Mouse (Mus musculus) small intestine, adult 2 months (tissue): ENCODE measurements around the gene Meiob. TPM values are rescaled to one million over a fixed set of nuclear protein-coding genes. Genes with fewer than 3 reads are reported as not detected.

Experiments
- H3K27ac ChIP-seq: fragments of 200-500 bp; 2 replicates; pipeline ENCODE4 v1.5.1; 2012; ENCODE audit warnings: low read depth, low read length, control low read depth, inconsistent platforms; ENCODE audit not compliant: insufficient read depth
- H3K27me3 ChIP-seq: fragments of 200-500 bp; 2 replicates; pipeline ENCODE4 v1.6.1; 2012; ENCODE audit warnings: mild to moderate bottlenecking, moderate library complexity, low read length, inconsistent platforms; ENCODE audit not compliant: control insufficient read depth, insufficient read depth
- H3K36me3 ChIP-seq: fragments of 200-500 bp; 2 replicates; pipeline ENCODE4 v1.6.1; 2012; ENCODE audit warnings: mild to moderate bottlenecking, low read length, control low read depth, inconsistent platforms; ENCODE audit not compliant: control insufficient read depth, insufficient read depth
- H3K4me1 ChIP-seq: fragments of 200-500 bp; 2 replicates; pipeline ENCODE4 v1.6.1; 2012; ENCODE audit warnings: low read length, inconsistent platforms, mixed read lengths; ENCODE audit not compliant: control insufficient read depth, insufficient read depth, insufficient read length
- H3K4me3 ChIP-seq: fragments of 200-500 bp; 2 replicates; pipeline ENCODE4 v1.5.1; 2012; ENCODE audit warnings: low read depth, mild to moderate bottlenecking, control low read depth, inconsistent platforms, low read length, moderate library complexity
- CTCF ChIP-seq: fragments of 200-500 bp; IDR thresholded peaks from 2 replicates; pipeline ENCODE4 v1.5.1; 2012; ENCODE audit warnings: low read depth, mild to moderate bottlenecking, control low read depth, inconsistent platforms, low read length, moderate library complexity, mixed read lengths; ENCODE audit not compliant: insufficient replicate concordance, insufficient read length; ENCODE audit errors: extremely low read depth
- POLR2A ChIP-seq: fragments of 200-500 bp; IDR thresholded peaks from 2 replicates; pipeline ENCODE4 v1.6.1; 2012; ENCODE audit warnings: low read depth, mild to moderate bottlenecking, control low read depth, inconsistent platforms, low read length, moderate library complexity
- WGBS: fragments of 180-500 bp; shearing (Covaris S2); methylation state at CpG from one replicate; pipeline ENCODE4 v1.1.7; 2018; 5-methylcytosine and 5-hydroxymethylcytosine counted together
- polyA plus RNA-seq: library from polyadenylated mRNA; depleted of rRNA; stranded (reverse); fragments of >200 nt; gene quantifications from 2 replicates; pipeline ENCODE4 v1.2.3, GENCODE M21; 2012; rRNA removed

Meiob gene
- polyA plus RNA-seq, 1 experiment: not detected

DNA sequence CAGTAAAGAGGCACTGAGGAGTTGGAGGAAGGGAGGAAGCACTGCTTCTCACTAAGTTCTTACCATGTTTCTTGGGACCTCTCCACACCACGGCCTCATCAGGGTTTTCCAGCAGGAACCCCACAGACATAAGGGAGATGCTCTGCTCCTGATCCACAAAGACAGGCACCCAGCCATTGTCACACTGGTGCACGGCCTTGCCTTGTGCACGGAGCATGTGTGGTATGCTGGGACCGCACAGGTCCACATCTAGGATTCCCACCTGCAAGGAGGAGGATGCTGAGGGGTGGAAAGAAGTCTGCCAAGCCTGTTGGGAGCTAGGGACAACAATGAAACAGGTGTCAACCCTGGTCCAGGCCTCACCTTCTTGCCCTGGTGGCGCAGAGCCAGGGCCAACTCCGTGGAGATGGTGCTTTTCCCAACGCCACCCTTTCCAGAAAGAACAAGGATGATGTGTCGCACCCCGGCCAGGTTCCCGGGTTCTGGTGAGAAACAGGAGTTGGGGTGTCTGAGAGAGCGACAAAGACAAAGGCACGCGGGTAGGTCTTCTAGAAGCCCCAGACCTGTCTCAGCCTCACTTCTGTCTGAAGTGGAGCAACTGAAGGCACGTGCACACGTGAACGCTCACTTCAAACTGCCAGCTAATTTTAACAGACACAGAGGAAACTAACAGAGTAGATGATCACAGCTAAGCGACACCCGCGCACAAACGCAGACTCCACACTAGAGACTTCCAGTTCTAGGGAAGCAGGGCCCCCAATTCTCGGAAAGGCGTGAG lies 81.5 kb downstream of the Meiob start:
- TF ChIP-seq POLR2A (no peak), CTCF (no peak)
- Histone ChIP-seq H3K4me3 (peak overlapping the region; percentile 90), H3K27me3 (no peaks in the 10 kb centered on the region), H3K36me3 (peaks cover 21% of the 10 kb centered on the region), H3K27ac (peak overlapping the region; percentile 9; the same call in 1 of the 2 replicates), H3K4me1 (peaks cover 13% of the 10 kb centered on the region)
- 15% methylated on average over 22 of the region's 22 CpGs for WGBS

DNA sequence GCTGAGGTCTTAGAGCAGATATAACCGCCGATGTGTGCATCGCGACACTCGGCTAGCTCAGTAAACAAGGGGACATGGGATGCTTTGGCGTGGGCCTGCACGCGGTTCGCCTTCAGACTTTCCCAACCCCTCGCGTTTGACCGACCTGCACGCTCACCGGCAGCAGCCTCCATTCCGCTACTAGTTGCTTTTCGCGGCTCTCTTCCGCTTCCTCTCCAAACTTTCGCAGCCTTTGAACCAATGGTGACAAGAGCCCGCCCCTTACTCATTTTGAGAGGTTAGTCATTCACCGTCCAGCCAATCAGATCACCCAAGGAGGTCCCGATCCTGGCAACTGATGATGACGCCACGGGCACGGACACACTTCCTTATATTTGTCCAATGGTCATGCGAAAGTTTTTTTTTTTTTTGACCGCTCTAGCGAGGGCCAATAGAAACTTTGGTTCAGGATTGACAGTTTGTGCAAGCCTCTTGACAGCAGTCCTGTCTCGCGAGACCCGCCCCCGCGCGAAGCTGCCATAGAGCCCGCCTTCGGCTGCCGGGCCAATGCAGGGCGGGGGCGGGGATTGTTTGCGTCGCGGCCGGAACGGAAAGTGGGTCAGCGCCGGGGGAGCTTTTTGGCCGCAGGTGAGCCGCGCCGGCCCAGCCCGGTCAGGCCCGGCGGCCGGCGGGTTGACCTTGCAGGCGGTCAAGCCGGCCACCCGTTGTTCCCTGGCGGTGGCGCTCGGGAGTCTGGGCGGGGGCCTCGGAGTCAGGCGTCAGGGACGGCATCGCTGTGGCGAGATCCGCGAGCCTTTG lies 82.2 kb downstream of the Meiob start, which contains the start of the genes Nubp2 and Spsb3:
Gene Nubp2 (minus strand): TSS at position 216 of the 798 bp plus-strand sequence.
Gene Spsb3 (plus strand): TSS at position 510 of the 798 bp plus-strand sequence.
- H3K4me3 ChIP-seq: peak within 1 kb of the TSS; percentile 90
- no peaks in the 10 kb centered on the region for H3K27me3 ChIP-seq
- under 1% methylated on average over 69 of the region's 69 CpGs for WGBS
- H3K36me3 ChIP-seq: peaks cover 29% of the 10 kb centered on the region
- peak within 1 kb of the TSS; percentile 57 for H3K27ac ChIP-seq
- peaks cover 13% of the 10 kb centered on the region for H3K4me1 ChIP-seq
- TF ChIP-seq POLR2A (peak; percentile 62), CTCF (no peak)

- Histone ChIP-seq H3K27me3 (no peaks in the 10 kb centered on the region), H3K4me1 (peaks cover 13% of the 10 kb centered on the region), H3K4me3 (peak overlapping the region; percentile 79), H3K36me3 (peaks cover 30% of the 10 kb centered on the region), H3K27ac (peak overlapping the region; percentile 57)
- TF ChIP-seq POLR2A: no peak
- no peak for TF ChIP-seq CTCF
- 0% methylated on average over 18 of the region's 18 CpGs for WGBS
These were observed 82.8 kb downstream of the Meiob start for GRCm38 (mm10) chr17:24886932-24887271.

DNA sequence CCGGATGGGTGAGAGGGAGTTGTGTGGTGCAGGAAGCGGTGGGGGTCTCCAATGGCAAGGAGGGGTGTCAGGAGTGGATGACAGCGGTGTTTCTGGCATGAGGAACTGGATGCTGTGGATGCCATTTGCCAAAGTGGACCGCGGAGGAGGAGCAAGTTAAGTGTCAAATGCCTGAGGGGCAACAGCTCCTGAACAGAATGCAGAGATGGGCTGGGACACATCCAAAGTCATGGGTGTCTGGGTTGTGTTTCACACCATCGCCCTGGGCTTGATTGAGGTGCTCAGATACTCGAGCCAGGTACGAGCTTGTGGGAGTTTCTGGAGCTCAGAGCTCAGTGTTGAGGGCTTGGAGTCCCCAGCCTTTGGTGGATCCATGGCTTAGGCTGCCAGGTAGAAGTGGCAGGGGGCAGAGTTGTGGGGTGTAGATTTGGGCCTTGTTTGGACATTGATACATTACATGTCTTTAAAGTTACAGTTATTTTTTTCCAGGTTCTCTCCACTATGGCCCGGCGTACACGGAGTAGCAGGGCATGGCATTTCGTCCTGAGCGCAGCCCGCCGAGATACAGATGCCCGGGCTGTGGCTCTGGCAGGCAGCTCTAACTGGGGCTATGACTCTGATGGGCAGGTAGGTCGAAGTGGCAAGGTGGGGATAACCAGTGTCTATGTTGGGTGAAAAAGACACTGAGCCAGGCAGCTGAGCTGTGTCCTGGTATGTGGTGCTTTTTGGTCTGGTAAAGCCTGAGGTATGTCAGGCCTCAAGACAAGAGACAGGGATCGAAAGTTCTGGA lies 83.4 kb downstream of the Meiob start:
- H3K4me3 ChIP-seq: peak overlapping the region; percentile 79
- no peak overlapping the region for H3K27ac ChIP-seq
- H3K36me3 ChIP-seq: peaks cover 35% of the 10 kb centered on the region
- H3K4me1 ChIP-seq: peaks cover 13% of the 10 kb centered on the region
- TF ChIP-seq CTCF (no peak), POLR2A (no peak)
- no peaks in the 10 kb centered on the region for H3K27me3 ChIP-seq
- 52% methylated on average over 18 of the region's 18 CpGs for WGBS

DNA sequence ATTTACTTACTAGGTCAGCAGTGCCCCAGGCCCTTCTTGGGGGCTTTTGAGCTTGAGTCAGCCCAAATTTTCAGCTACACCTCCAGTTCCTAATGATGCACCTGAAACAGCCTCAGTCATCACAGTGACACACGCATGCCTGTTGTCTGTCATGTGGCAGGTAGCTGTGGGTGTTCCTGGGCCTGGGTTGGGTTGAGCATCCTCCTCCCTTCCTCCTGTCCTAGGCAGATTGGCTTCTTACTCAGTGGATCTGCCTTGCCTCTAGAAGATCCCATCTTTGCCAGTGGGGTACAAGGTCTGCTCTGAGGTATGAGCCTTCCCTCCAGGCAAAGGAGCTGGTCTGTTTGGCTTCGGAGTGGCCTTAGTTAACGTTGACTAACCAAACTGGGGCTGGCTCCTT lies 84.8 kb downstream of the Meiob start:
- TF ChIP-seq CTCF (no peak), POLR2A (no peak)

More for the DNA sequence above, 84.8 kb downstream of the Meiob start:
- no peak overlapping the region for H3K4me3 ChIP-seq
- H3K27me3 ChIP-seq: no peaks in the 10 kb centered on the region
- H3K4me1 ChIP-seq: peaks cover 13% of the 10 kb centered on the region
- H3K36me3 ChIP-seq: peaks cover 34% of the 10 kb centered on the region
- 75% methylated on average over 3 of the region's 3 CpGs for WGBS
- H3K27ac ChIP-seq: no peak overlapping the region

Other genes starting within 250 kb of the Meiob start
- gene Tsc2, start 171.7 kb upstream of the Meiob start, polyA plus RNA-seq: 52.8 and 83.5 TPM in 2 replicates
- gene Nthl1, start 171.6 kb upstream of the Meiob start, polyA plus RNA-seq: 6.0 and 7.2 TPM in 2 replicates
- gene Slc9a3r2, start 154.0 kb upstream of the Meiob start, polyA plus RNA-seq: 35.6 and 44.9 TPM in 2 replicates
- gene Npw, start 145.8 kb upstream of the Meiob start, polyA plus RNA-seq: 2.0 and 6.5 TPM in 2 replicates
- 41.1 and 85.8 TPM in 2 replicates for gene Zfp598, start 134.6 kb upstream of the Meiob start, polyA plus RNA-seq
- gene Syngr3, start 114.3 kb upstream of the Meiob start, polyA plus RNA-seq: 1.2 and 1.3 TPM in 2 replicates
- 22.8 and 35.9 TPM in 2 replicates for gene Gfer, start 108.1 kb upstream of the Meiob start, polyA plus RNA-seq
- 57.7 and 115 TPM in 2 replicates for gene Noxo1, start 108.1 kb upstream of the Meiob start, polyA plus RNA-seq
- gene Tbl3, start 96.6 kb upstream of the Meiob start, polyA plus RNA-seq: 26.0 and 49.6 TPM in 2 replicates
- gene Rnf151, start 86.2 kb upstream of the Meiob start, polyA plus RNA-seq: 0.19 TPM in 1 of 2 replicates, not detected in the other
- gene Rps2, start 86.2 kb upstream of the Meiob start, polyA plus RNA-seq: 1,627 and 2,207 TPM in 2 replicates
- gene Ndufb10, start 79.8 kb upstream of the Meiob start, polyA plus RNA-seq: 384 and 403 TPM in 2 replicates
- gene Rpl3l, start 76.5 kb upstream of the Meiob start, polyA plus RNA-seq: 0.11 and 0.19 TPM in 2 replicates
- 29.5 and 54.2 TPM in 2 replicates for gene Msrb1, start 67.6 kb upstream of the Meiob start, polyA plus RNA-seq
- gene Hs3st6, start 51.3 kb upstream of the Meiob start, polyA plus RNA-seq: 1.7 and 2.8 TPM in 2 replicates
- 352 and 372 TPM in 2 replicates for gene Hagh, start 35.9 kb downstream of the Meiob start, polyA plus RNA-seq
- 65.2 and 108 TPM in 2 replicates for gene Fahd1, start 46.1 kb downstream of the Meiob start, polyA plus RNA-seq
- gene Igfals, start 61.7 kb downstream of the Meiob start, polyA plus RNA-seq: 0.42 and 1.4 TPM in 2 replicates
- gene Nubp2, start 82.1 kb downstream of the Meiob start, polyA plus RNA-seq: 33.0 and 39.9 TPM in 2 replicates
- 51.5 and 88.1 TPM in 2 replicates for gene Spsb3, start 82.4 kb downstream of the Meiob start, polyA plus RNA-seq
- 20.3 and 21.0 TPM in 2 replicates for gene Eme2, start 90.8 kb downstream of the Meiob start, polyA plus RNA-seq
- 244 and 319 TPM in 2 replicates for gene Mrps34, start 90.8 kb downstream of the Meiob start, polyA plus RNA-seq
- 29.4 and 52.4 TPM in 2 replicates for gene Nme3, start 92.2 kb downstream of the Meiob start, polyA plus RNA-seq
- 37.0 and 51.7 TPM in 2 replicates for gene Mapk8ip3, start 132.7 kb downstream of the Meiob start, polyA plus RNA-seq
- 13.3 and 18.2 TPM in 2 replicates for gene Jpt2, start 156.4 kb downstream of the Meiob start, polyA plus RNA-seq
- 5.8 and 10.0 TPM in 2 replicates for gene Cramp1l, start 211.5 kb downstream of the Meiob start, polyA plus RNA-seq
- 4.2 and 8.4 TPM in 2 replicates for gene Ift140, start 211.8 kb downstream of the Meiob start, polyA plus RNA-seq